Mouse (Mus musculus) T-cell, adult 2 months (primary cell): ENCODE results near the gene Vstm4.

ENCODE experiments used
- DNase-seq: peaks from one replicate; pipeline ENCODE4 v3.0.0; 2022; ENCODE audit warnings: low spot score

Gene Vstm4

DNA sequence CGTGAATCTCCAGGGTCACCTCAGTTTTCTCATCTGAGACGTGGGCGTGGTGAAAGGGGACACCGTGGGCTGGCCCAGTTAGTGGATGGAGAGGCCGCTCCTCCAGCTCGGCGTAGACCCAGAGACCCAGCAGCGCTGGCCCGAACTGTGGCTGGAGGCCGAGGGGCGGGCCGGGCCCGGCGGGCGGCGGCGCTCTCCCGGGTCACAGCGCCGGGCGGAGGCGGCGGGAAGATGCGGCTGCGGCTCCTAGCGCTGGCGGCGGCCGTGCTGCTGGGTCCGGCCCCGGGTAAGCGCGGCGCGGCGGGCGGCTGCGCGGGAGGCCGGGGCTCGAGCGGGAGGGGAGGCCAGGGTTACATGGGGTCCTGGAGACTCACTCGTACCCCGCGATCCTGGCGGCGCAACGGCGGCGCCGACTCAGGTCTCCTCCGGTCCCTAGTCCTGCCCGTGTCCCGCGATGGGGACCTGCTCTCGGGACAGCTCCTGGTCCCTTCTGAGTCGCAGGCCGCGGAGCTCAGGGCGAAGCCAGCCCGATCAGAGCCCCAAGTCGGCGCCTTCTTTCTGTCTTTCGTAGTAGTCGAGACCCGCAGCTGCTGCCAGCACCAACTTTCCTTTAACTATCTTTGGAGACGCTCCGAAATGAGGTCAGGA is at the start of gene Vstm4:
Vstm4 (plus strand) TSS at position 76 of the 648 bp plus-strand sequence.
- DNase-seq = no peak

GRCm38 (mm10) chr14:32810111-32810510 is 46.4 kb upstream of the Vstm4 start:
- no peak for DNase-seq

- DNase-seq = no peak
Measured at GRCm38 (mm10) chr14:32812429-32812828, 44.1 kb upstream of the Vstm4 start.

DNA sequence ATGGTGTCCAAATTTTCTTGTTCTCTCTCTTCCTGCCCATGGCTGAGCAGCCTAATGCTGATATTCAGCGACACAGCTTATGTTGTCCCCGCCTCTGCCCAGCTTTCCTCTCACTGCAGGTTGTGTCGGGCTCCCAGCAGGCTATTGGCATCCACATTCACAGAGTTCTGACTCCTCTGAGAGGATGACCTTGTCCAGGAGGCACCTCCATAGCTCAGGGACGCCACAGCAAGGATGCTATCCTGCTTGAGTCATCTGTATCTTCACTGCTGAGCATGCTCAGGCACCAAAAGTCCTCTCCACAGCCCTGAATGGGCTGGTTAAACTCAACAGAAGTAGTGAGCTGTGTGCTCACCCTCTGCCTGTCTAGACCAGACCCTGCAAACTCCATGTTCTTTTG is 41.6 kb upstream of the Vstm4 start:
- no peak for DNase-seq

- no peak for DNase-seq
Measured at GRCm38 (mm10) chr14:32816533-32816932, 40.0 kb upstream of the Vstm4 start.

- DNase-seq = no peak
Measured at GRCm38 (mm10) chr14:32817258-32817657, 39.3 kb upstream of the Vstm4 start.

DNA sequence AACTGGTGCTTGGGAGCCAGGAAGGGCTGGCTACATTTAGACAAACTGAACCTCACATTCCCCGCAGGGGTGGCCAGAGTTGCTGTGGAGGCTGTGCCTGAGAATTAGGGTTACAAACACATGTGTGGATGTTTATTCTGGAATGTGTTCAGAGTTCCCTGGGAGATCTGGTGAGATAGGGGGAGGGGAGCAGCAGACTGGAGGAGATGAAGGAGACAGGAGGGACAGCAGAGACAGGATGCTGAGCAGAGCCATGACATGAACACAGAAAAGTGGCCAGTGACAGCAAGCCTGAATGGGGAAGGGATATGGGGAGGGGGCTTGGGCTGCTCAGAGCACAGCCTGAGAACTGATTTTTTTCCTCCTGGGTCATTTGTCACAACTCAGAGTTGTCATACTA is 37.3 kb upstream of the Vstm4 start:
- DNase-seq = no peak

DNA sequence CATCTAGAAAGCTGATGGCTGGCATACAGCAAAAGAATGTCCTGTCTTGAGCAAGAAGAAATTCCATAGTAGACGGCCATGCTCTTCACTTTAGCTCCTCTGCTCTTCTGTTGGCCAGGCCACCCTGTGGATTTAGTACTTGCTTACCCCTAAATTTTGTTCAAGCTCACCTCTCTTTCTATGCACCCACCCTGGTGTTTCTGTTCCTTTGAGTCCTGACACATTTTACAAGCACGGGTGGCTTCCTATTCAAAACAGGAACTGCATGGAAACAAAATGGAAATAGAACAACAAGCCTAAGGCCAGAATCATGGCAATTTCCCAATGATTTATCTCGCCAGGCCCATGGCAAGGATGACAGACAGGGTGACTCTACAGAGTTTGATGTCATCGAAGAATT is 33.7 kb upstream of the Vstm4 start:
- DNase-seq = no peak

DNA sequence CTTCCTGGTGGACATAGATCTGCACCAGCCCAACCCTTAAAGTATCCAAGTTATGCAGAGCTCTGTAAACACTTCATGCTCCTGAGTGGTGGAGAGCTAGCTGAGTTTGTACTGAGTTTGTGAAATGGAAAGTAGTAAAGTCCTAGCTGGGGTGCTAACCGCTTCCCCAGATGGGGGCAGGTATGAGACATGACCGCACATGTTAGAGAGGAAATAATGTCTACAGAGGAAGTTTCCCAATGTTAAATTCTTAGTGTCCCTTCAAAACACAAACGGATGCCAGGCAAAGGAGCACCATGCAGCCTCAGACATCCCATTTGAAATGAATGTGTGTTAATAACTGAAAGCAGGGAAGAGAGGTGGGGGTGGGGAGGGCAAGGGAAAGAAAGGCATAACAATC is 32.7 kb upstream of the Vstm4 start:
- DNase-seq = no peak

DNA sequence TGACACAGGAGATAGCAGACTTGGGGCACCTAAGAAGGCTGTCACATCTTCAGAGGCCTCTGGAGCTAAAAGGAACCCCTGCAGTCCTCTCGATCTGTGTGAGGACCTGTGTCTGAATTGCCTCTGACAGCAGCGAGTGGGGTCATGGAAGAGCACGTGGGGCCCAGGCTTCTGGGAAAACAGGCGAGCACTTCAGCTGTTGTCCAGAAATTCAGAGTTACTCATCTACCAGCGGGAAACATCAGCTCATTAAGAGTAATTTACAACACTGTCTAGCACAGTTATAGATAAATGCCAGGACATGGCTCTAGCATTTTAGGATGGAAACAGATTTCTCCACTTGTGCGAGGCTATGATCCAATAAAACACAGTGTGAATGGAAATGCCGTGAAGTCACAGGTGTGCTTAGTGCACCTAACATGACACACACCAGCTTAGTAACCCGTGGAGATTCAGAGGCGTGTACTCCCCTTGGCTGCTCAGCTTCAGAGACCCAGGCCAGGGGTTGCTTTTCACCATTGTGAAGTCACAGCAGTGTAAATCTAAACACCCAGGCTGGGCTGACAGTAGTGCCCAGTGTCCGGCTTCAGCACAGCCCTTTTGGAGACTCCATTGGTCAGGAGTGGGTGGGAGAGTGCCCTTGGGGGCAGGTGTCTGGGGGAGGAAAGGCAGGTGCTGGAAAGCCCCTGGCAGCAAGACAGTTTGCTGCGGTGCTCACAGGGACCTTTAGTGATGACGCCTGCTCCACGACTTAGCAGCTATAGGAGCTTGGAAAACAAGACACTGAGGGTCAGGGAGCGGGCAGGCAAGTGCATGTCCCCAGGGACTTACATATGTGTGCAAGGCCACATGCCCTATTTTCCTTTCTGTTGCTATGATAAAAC is 32.0 kb upstream of the Vstm4 start:
- DNase-seq = no peak

DNA sequence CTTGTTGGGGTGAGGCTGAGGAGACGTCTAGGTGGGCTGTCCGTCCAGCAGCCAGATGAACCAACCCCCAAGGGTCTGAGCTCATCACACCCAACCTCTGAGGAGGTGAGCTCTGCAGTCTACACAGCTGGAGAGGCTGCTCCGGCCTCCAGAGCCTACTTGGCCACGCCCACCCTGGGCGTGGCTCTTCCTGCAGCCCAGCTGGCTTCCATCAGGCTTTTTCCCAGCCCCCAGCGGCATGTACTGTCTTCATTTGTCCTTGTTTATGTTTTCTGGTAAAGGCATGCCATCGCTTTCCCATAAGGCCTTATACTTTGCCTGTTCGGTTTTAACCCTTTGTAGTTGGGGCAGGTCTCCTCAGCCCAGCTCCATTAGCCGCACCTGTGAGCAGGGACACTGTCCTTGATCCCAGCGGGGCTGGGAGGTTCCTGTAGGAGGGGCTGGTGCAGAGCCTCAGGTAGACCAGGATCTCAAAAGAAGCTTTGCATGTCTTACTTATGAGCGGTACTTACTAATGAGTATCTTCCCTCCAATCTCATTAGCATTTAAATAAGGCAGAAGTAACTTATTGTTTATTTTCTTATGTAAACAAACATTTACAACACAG is 31.0 kb upstream of the Vstm4 start:
- DNase-seq = no peak

DNA sequence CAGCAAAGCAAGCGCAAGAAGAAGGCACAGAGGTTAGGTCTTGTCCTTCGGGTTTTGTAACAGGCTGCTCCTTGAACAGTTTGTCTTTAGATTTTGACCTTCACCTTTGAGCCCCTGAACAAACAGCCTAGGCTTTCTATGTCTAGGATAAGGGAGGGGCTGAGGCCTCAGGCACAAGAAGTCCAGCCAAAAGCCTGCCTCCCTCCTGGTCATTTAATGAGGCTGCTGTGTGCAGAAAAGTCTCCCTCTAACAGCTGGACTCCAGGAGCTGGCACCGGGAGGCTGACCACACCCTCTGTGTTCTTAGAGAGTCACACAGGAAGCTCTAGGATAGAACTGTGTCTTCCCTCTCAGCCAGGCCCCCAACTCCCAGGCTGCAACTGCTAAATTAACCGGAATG is 29.4 kb upstream of the Vstm4 start:
- no peak for DNase-seq

DNA sequence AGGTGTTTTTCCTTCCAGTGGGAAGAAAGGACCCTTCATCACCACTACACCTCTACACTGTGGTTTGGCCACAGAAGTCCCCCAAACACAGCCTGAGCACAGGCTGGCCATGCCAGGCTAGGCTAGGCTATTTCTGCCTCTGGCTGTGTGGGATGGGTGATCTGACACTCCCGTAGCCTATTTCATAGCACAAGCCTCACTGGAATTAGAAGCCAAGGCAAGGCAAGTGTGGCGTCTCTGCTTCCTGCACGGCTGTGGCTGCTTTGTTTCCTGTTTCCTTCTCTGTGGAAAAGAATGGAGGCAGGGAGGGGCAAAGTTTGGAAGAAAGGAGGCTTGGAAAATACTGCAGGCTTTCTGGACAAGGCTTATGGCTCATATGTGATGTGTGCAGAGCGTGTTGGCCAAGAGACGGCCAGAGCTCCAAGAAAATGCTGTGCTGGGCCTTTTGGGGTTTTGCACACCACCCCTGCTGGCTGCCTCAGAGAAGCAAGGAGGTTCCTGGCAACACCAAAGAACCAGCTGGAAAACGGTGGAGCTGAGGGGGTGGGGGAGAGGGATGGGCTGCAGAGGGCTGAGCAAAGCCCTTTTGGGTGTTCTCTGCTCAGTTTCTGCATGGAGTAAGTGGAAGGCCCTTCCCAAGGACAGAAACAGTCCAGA is 28.4 kb upstream of the Vstm4 start:
- DNase-seq = no peak

GRCm38 (mm10) chr14:32833847-32834246 is 22.7 kb upstream of the Vstm4 start, which contains the start of gene Fam170b:
Gene Fam170b, plus strand, starts transcription at chr14:32833962.
- DNase-seq = no peak

- DNase-seq = no peak
Measured at GRCm38 (mm10) chr14:32835181-32835580, 21.4 kb upstream of the Vstm4 start.

DNA sequence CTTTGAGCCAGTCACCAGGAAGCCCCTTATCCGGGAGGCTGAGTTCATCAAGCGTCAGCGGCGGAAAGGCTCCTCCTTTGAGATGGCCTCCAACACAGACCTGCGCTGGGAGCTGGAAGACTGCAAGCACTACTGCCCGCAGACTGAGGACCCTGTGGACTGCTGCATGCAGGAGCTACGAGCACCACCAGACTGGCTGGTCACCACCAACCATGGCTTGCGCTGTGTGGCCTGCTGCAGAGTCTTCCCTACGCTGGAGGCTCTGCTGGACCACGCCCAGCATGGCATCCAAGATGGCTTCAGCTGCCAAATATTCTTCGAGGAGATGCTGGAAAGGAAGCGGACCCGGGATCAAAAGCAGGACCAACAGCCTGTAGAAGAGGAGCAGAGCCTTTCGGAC is 21.0 kb upstream of the Vstm4 start:
- DNase-seq = no peak

DNA sequence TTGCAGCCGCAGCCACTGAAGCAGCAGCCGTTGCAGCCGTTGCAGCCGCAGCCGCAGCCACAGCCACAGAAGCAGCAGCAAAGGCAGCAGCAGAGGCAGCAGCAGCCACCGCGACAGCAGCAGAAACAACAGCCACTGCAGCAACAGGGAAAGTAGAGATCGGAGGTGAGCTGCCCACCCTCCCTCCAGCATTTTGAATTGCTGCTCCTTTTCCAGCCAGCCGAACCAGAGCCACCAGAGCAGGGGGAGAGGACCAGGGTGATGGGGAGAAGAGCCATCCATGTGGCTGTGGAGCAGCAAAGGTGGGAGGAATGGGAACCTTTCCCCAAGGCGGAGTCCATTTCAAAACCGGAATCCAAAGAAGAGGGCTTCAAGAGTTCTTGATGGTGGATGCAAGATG is 20.4 kb upstream of the Vstm4 start:
- DNase-seq = no peak

- DNase-seq = no peak
Measured at GRCm38 (mm10) chr14:32842052-32842451, 14.5 kb upstream of the Vstm4 start.

GRCm38 (mm10) chr14:32854059-32854458 is 2.5 kb upstream of the Vstm4 start:
- DNase-seq = no peak

GRCm38 (mm10) chr14:32856246-32856645 is 310 bp upstream of the Vstm4 start:
- DNase-seq = no peak

DNA sequence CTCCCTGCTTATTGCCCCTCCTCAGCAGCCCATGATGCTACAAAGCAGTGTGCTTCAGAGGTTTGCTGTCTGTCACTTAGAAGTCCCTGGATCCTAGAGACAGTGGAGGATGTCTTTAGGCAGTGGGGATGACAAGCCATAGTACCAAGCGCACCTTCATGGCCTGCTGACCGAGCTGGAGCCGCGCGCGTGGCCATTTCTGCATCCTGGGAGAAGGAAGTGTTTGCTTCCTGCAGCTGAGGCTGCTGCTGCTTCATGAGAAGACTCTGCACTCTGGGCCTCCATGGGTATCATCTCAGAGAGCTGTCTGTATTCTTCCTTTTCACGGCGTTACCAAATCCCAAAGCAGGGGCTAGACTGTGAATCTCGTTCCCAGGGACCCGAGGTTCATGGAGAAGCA is 1.8 kb downstream of the Vstm4 start:
- DNase-seq = no peak

- DNase-seq = no peak
Measured at GRCm38 (mm10) chr14:32858941-32859510, 2.5 kb downstream of the Vstm4 start.
